Mouse (Mus musculus) cerebellum, adult 2 months (tissue): ENCODE data around the gene Dvl1. TPM values are rescaled to one million over a fixed set of nuclear protein-coding genes. Genes with fewer than 3 reads are reported as not detected.

ENCODE experiments used
- DNase-seq, 2 experiments: peaks; one replicate each; pipeline ENCODE4 v3.0.0; 2021
- H3K27ac ChIP-seq: fragments of 200-500 bp; 2 replicates; pipeline ENCODE4 v1.5.1; 2012; ENCODE audit warnings: low read length, control low read depth, inconsistent platforms; ENCODE audit not compliant: insufficient read depth
- H3K27me3 ChIP-seq: fragments of 200-500 bp; 2 replicates; pipeline ENCODE4 v1.6.1; 2012; ENCODE audit warnings: inconsistent platforms, mild to moderate bottlenecking, low read length, moderate library complexity; ENCODE audit not compliant: control insufficient read depth, insufficient read depth
- H3K4me1 ChIP-seq: fragments of 200-500 bp; 2 replicates; pipeline ENCODE4 v1.6.1; 2011; ENCODE audit warnings: low read length; ENCODE audit not compliant: control insufficient read depth, insufficient read depth
- H3K4me3 ChIP-seq: fragments of 200-500 bp; replicated peaks from 2 replicates; pipeline ENCODE3; 2011; ENCODE audit warnings: mild to moderate bottlenecking, low read depth, low read length, control low read depth; ENCODE audit not compliant: insufficient read depth
- CTCF ChIP-seq: fragments of 200-500 bp; IDR thresholded peaks from 2 replicates; pipeline ENCODE4 v1.5.1; 2011; ENCODE audit warnings: low read depth, mild to moderate bottlenecking, control low read depth, low read length, moderate library complexity, borderline replicate concordance; ENCODE audit not compliant: insufficient read depth
- POLR2A ChIP-seq: fragments of 200-500 bp; IDR thresholded peaks from 2 replicates; pipeline ENCODE4 v1.6.1; 2011; ENCODE audit warnings: low read length, control low read depth, borderline replicate concordance; ENCODE audit not compliant: insufficient read depth
- WGBS: fragments of 180-500 bp; shearing (Covaris S2); methylation state at CpG from one replicate; pipeline ENCODE4 v1.1.7; 2018; 5-methylcytosine and 5-hydroxymethylcytosine counted together
- polyA plus RNA-seq: library from polyadenylated mRNA; depleted of rRNA; stranded (reverse); fragments of >200 nt; gene quantifications from 2 replicates; pipeline ENCODE4 v1.2.3, GENCODE M21; 2012

Gene Dvl1
- polyA plus RNA-seq, 1 experiment = 160 TPM

GRCm38 (mm10) chr4:155843231-155843630 lies 4.0 kb upstream of the Dvl1 start:
- peaks cover 10% of the 10 kb centered on the region for H3K4me1 ChIP-seq
- no peaks in the 10 kb centered on the region for H3K27me3 ChIP-seq
- no peak overlapping the region for H3K4me3 ChIP-seq
- TF ChIP-seq POLR2A (no peak), CTCF (no peak)
- 85% methylated on average over 5 of the region's 5 CpGs for WGBS
- no peak for DNase-seq
- no peak overlapping the region for H3K27ac ChIP-seq

DNA sequence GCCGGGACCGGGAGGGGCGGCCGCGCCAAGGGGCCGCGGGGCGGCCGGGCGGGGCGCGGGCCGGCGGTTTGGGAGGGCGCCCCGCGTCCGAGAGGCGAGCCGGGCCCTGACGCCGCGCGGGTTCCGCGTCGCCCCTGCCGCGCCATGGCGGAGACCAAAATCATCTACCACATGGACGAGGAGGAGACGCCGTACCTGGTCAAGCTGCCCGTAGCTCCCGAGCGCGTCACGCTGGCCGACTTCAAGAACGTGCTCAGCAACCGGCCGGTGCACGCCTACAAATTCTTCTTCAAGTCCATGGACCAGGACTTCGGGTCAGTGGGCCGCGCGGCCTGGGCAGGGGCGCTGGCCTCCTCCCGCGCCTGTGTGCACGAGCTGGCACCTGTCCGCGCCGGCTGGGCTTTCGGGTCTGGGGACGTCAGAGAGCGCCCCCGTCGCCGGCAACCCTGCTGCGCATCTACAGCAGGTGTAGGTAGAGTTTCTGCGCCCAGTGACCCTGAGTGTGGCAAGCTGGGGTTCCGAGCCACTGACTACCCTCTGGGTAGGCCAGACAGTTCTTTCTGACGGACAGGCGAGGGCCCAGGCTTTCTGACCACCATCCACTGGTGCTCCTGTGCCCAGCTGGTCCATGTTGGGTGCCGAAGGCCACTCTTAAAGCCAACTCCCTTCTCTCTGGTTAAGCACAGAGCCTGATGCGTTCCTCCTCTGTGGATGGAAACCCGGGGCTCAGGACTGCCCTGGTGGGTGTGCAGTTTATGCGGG lies 570 bp downstream of the Dvl1 start:
- WGBS = under 1% methylated on average over 56 of the region's 69 CpGs
- TF ChIP-seq CTCF (no peak), POLR2A (no peak)
- peak in 1 of 2 experiments; percentile 63 for DNase-seq
- H3K4me3 ChIP-seq = peak overlapping the region; percentile 92
- peak overlapping the region; percentile 64; the same call in 1 of the 2 replicates for H3K27ac ChIP-seq
- no peaks in the 10 kb centered on the region for H3K27me3 ChIP-seq
- peaks cover 33% of the 10 kb centered on the region for H3K4me1 ChIP-seq

GRCm38 (mm10) chr4:155848434-155849095 lies 1.4 kb downstream of the Dvl1 start:
- TF ChIP-seq CTCF (no peak), POLR2A (no peak)
- WGBS = 32% methylated on average over 7 of the region's 7 CpGs

GRCm38 (mm10) chr4:155849391-155849790 lies 2.2 kb downstream of the Dvl1 start:
- TF ChIP-seq POLR2A = no peak
- TF ChIP-seq CTCF = no peak
- DNase-seq = no peak
- Histone ChIP-seq H3K4me3 (no peak overlapping the region), H3K27me3 (no peaks in the 10 kb centered on the region), H3K27ac (no peak overlapping the region), H3K4me1 (peaks cover 33% of the 10 kb centered on the region)
- 86% methylated on average over 2 of the region's 2 CpGs for WGBS

More at GRCm38 (mm10) chr4:155848434-155849095, 1.4 kb downstream of the Dvl1 start:
- Histone ChIP-seq H3K27ac (no peak overlapping the region), H3K4me1 (peaks cover 33% of the 10 kb centered on the region), H3K27me3 (no peaks in the 10 kb centered on the region), H3K4me3 (peak overlapping the region; percentile 92)
- DNase-seq = no peak

DNA sequence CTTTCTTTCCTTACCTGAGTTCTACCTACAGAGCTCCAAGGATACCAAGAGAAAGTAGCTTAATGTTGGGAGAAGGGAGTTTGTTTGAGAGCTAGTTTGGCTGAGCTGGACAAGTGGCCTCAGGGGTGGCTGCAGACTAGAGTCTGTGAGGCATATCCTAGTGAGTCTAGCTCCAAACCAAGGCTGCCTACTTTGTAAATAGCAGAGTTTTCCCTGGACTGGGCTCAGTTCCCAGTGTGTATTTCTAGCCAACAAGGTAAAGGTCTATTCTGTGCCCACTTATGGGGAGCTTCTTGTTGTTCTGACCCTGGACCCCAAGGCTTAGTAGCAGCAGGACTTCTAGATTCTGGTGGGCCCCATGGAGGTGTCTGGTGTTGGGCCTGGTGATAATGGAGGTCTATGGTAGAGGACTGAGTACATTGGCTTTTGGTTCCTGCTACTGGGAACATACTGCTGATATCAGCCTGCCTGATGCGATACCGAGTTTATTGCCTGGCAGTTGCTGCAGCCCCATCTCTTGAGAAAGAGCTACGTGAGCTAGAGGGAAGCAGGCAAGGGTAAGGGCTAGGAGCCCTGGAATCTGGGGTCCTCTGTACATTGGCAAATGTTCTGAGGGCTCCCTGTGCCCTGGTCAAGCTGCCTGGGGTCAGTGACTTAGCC lies 2.7 kb downstream of the Dvl1 start:
- peaks cover 33% of the 10 kb centered on the region for H3K4me1 ChIP-seq
- DNase-seq = no peak
- H3K4me3 ChIP-seq = no peak overlapping the region
- H3K27ac ChIP-seq = no peak overlapping the region
- no peak for TF ChIP-seq POLR2A
- TF ChIP-seq CTCF = no peak
- WGBS = 53% methylated on average over 3 of the region's 3 CpGs
- no peaks in the 10 kb centered on the region for H3K27me3 ChIP-seq

- Histone ChIP-seq H3K27ac (no peak overlapping the region), H3K27me3 (no peaks in the 10 kb centered on the region), H3K4me1 (peaks cover 32% of the 10 kb centered on the region), H3K4me3 (no peak overlapping the region)
- no peak for TF ChIP-seq CTCF
- no peak for TF ChIP-seq POLR2A
- no peak for DNase-seq
- 82% methylated on average over 3 of the region's 3 CpGs for WGBS
Observed at GRCm38 (mm10) chr4:155851368-155851767, 4.2 kb downstream of the Dvl1 start.

DNA sequence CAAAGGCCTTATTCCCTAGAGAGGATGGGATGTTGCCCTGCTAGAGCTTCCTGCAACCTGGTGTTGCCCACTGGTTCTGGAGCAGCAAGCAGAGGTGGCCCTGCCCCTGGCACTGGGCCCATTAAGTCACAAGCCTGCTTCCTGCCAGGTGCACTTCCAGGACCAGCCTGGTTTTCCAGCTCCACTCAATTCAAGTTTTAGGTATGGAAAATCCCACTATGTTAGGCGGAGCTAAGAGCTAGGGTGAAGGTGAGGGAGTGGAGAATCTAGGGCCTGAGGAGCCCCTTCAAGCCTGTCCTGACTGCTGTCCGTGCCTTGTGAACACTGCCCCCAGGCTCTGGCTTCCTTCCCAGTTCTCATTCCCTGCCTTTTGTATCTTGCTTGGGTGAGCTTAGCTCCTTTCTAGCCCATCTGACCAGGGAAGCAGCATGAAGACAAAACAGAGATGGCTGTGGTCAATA lies 4.8 kb downstream of the Dvl1 start:
- H3K4me3 ChIP-seq = no peak overlapping the region
- peak; percentile 62 to 80 for DNase-seq
- no peaks in the 10 kb centered on the region for H3K27me3 ChIP-seq
- no peak for TF ChIP-seq CTCF
- TF ChIP-seq POLR2A = no peak
- peaks cover 30% of the 10 kb centered on the region for H3K4me1 ChIP-seq
- peak overlapping the region; percentile 33 for H3K27ac ChIP-seq
- 40% methylated on average over 2 of the region's 2 CpGs for WGBS
